Mouse (Mus musculus) kidney, adult 2 months (tissue): ENCODE results near the gene Rin2. TPM values are rescaled to one million over a fixed set of nuclear protein-coding genes. Genes with fewer than 3 reads are reported as not detected.

Experiments
- DNase-seq: peaks from one replicate; pipeline ENCODE4 v3.0.0; 2021
- H3K27ac ChIP-seq: fragments of 200-500 bp; 2 replicates; pipeline ENCODE4 v1.5.1; 2012; ENCODE audit warnings: low read depth, low read length, control low read depth, inconsistent platforms; ENCODE audit not compliant: insufficient read depth
- H3K27me3 ChIP-seq: fragments of 200-500 bp; replicated peaks from 2 replicates; pipeline ENCODE4 v1.6.1; 2012; ENCODE audit warnings: mild to moderate bottlenecking, moderate library complexity, low read length, inconsistent platforms; ENCODE audit not compliant: control insufficient read depth, insufficient read depth
- H3K36me3 ChIP-seq: fragments of 200-500 bp; 2 replicates; pipeline ENCODE4 v1.6.1; 2012; ENCODE audit warnings: mild to moderate bottlenecking, moderate library complexity, low read length, inconsistent platforms; ENCODE audit not compliant: control insufficient read depth, insufficient read depth
- H3K4me1 ChIP-seq: fragments of 200-500 bp; 2 replicates; pipeline ENCODE4 v1.6.1; 2011; ENCODE audit warnings: low read length; ENCODE audit not compliant: control insufficient read depth, insufficient read depth
- H3K4me3 ChIP-seq: fragments of 200-500 bp; 2 replicates; pipeline ENCODE4 v1.5.1; 2011; ENCODE audit warnings: mild to moderate bottlenecking, low read depth, low read length, control low read depth; ENCODE audit not compliant: insufficient read depth
- CTCF ChIP-seq: fragments of 200-500 bp; conservative IDR thresholded peaks from 2 replicates; pipeline ENCODE4 v1.5.1; 2011; ENCODE audit warnings: low read depth, mild to moderate bottlenecking, control low read depth, low read length, moderate library complexity, mixed read lengths; ENCODE audit not compliant: insufficient read depth, insufficient read length
- POLR2A ChIP-seq: fragments of 200-500 bp; IDR thresholded peaks from one replicate; pipeline ENCODE4 v1.6.1; 2011; ENCODE audit warnings: low read depth, low read length, control low read depth
- WGBS: fragments of 180-500 bp; shearing (Covaris S2); methylation state at CpG from one replicate; pipeline ENCODE4 v1.1.7; 2018; 5-methylcytosine and 5-hydroxymethylcytosine counted together
- polyA plus RNA-seq: library from polyadenylated mRNA; depleted of rRNA; stranded (reverse); fragments of >200 nt; gene quantifications from 2 replicates; pipeline ENCODE4 v1.2.3, GENCODE M21; 2012

Rin2 gene
- polyA plus RNA-seq, 1 experiment: 18.8 TPM

GRCm38 (mm10) chr2:145801322-145802052, 126.5 kb downstream of the Rin2 start:
- DNase-seq: peak; percentile 81
- no peaks in the 10 kb centered on the region for H3K27me3 ChIP-seq
- no peak for TF ChIP-seq CTCF
- no peak for TF ChIP-seq POLR2A
- peaks cover 14% of the 10 kb centered on the region; the same call in 1 of the 2 replicates for H3K4me1 ChIP-seq
- no peak overlapping the region for H3K4me3 ChIP-seq
- H3K36me3 ChIP-seq: no peaks in the 10 kb centered on the region
- H3K27ac ChIP-seq: peak overlapping the region; percentile 79
- WGBS: 36% methylated on average over 9 of the region's 9 CpGs

- Histone ChIP-seq H3K27me3 (no peaks in the 10 kb centered on the region), H3K4me3 (no peak overlapping the region), H3K36me3 (no peaks in the 10 kb centered on the region), H3K4me1 (peaks cover 17% of the 10 kb centered on the region; the same call in 1 of the 2 replicates), H3K27ac (no peak overlapping the region)
- DNase-seq: no peak
- WGBS: 86% methylated on average over 2 of the region's 2 CpGs
- TF ChIP-seq POLR2A: no peak
- TF ChIP-seq CTCF: no peak
Measured at GRCm38 (mm10) chr2:145802626-145803025, 127.6 kb downstream of the Rin2 start.

GRCm38 (mm10) chr2:145803822-145804342, 128.9 kb downstream of the Rin2 start:
- WGBS: 93% methylated on average over 10 of the region's 10 CpGs
- Histone ChIP-seq H3K36me3 (no peaks in the 10 kb centered on the region), H3K27me3 (no peaks in the 10 kb centered on the region), H3K4me1 (peaks cover 20% of the 10 kb centered on the region), H3K4me3 (no peak overlapping the region), H3K27ac (no peak overlapping the region)
- TF ChIP-seq CTCF: no peak
- TF ChIP-seq POLR2A: no peak
- DNase-seq: no peak

- no peaks in the 10 kb centered on the region for H3K36me3 ChIP-seq
- no peak for DNase-seq
- no peak for TF ChIP-seq POLR2A
- no peak for TF ChIP-seq CTCF
- WGBS: 87% methylated on average over 6 of the region's 6 CpGs
- H3K4me3 ChIP-seq: no peak overlapping the region
- H3K4me1 ChIP-seq: peaks cover 21% of the 10 kb centered on the region
- H3K27ac ChIP-seq: no peak overlapping the region
- H3K27me3 ChIP-seq: no peaks in the 10 kb centered on the region
Measured at GRCm38 (mm10) chr2:145804524-145804923, 129.5 kb downstream of the Rin2 start.

GRCm38 (mm10) chr2:145807276-145807675, 132.3 kb downstream of the Rin2 start:
- TF ChIP-seq CTCF (no peak), POLR2A (no peak)
- WGBS: 60% methylated on average over 2 of the region's 2 CpGs
- Histone ChIP-seq H3K27me3 (no peaks in the 10 kb centered on the region), H3K4me1 (peaks cover 11% of the 10 kb centered on the region), H3K27ac (no peak overlapping the region), H3K4me3 (no peak overlapping the region), H3K36me3 (no peaks in the 10 kb centered on the region)
- DNase-seq: no peak

GRCm38 (mm10) chr2:145808251-145808650, 133.2 kb downstream of the Rin2 start:
- Histone ChIP-seq H3K36me3 (no peaks in the 10 kb centered on the region), H3K27ac (peak overlapping the region; percentile 70), H3K4me3 (no peak overlapping the region), H3K27me3 (no peaks in the 10 kb centered on the region), H3K4me1 (peaks cover 14% of the 10 kb centered on the region)
- 66% methylated on average over 2 of the region's 2 CpGs for WGBS
- TF ChIP-seq POLR2A: no peak
- TF ChIP-seq CTCF: no peak
- no peak for DNase-seq

GRCm38 (mm10) chr2:145808667-145809066, 133.7 kb downstream of the Rin2 start:
- TF ChIP-seq CTCF (no peak), POLR2A (no peak)
- Histone ChIP-seq H3K27me3 (no peaks in the 10 kb centered on the region), H3K36me3 (no peaks in the 10 kb centered on the region), H3K4me3 (no peak overlapping the region), H3K27ac (peak overlapping the region; percentile 70), H3K4me1 (peaks cover 14% of the 10 kb centered on the region)
- peak; percentile 76 for DNase-seq
- 62% methylated on average over 6 of the region's 6 CpGs for WGBS

GRCm38 (mm10) chr2:145810676-145811075, 135.7 kb downstream of the Rin2 start:
- TF ChIP-seq POLR2A: no peak
- peak; percentile 63 for TF ChIP-seq CTCF
- WGBS: 49% methylated on average over 5 of the region's 5 CpGs

More at GRCm38 (mm10) chr2:145810676-145811075, 135.7 kb downstream of the Rin2 start:
- Histone ChIP-seq H3K4me3 (no peak overlapping the region), H3K4me1 (peaks cover 14% of the 10 kb centered on the region), H3K27me3 (no peaks in the 10 kb centered on the region), H3K36me3 (no peaks in the 10 kb centered on the region), H3K27ac (no peak overlapping the region)
- DNase-seq: no peak
